Mouse (Mus musculus): ENCODE measurements around the gene Nhlrc1.
A peak's percentile ranks its signal among the peaks of the same experiment; 100 is the strongest.

The Nhlrc1 gene

GRCm38 (mm10) chr13:47014334-47015194 lies at the start of gene Nhlrc1:
Nhlrc1 (minus strand) TSS chr13:47014850.
- peak; percentile 56 to 72 for DNase-seq

GRCm38 (mm10) chr13:47063985-47064760 lies 49.5 kb upstream of the Nhlrc1 start:
- DNase-seq = no peak

GRCm38 (mm10) chr13:47062756-47063155 lies 48.1 kb upstream of the Nhlrc1 start:
- no peak for DNase-seq

- DNase-seq = no peak
These were observed 42.1 kb upstream of the Nhlrc1 start for GRCm38 (mm10) chr13:47056781-47057180.

GRCm38 (mm10) chr13:47056126-47056525 lies 41.5 kb upstream of the Nhlrc1 start:
- DNase-seq = no peak

- DNase-seq = no peak
These were observed 39.3 kb upstream of the Nhlrc1 start for GRCm38 (mm10) chr13:47053971-47054370.

- no peak for DNase-seq
These were observed 35.4 kb upstream of the Nhlrc1 start for GRCm38 (mm10) chr13:47050009-47050408.

- peak in 1 of 2 experiments; percentile 56 for DNase-seq
These were observed 33.3 kb upstream of the Nhlrc1 start for GRCm38 (mm10) chr13:47047996-47048395.

GRCm38 (mm10) chr13:47044617-47044947 lies 29.9 kb upstream of the Nhlrc1 start, which contains the start of gene Tpmt:
Tpmt (minus strand) TSS chr13:47044737.
- DNase-seq = peak in 1 of 2 experiments; percentile 46

GRCm38 (mm10) chr13:47043833-47044616 lies 29.4 kb upstream of the Nhlrc1 start:
- peak in 1 of 2 experiments; percentile 49 for DNase-seq

GRCm38 (mm10) chr13:47043030-47043680 lies 28.5 kb upstream of the Nhlrc1 start, which contains the start of gene Kdm1b:
Kdm1b (plus strand) TSS chr13:47043499.
- peak; percentile 99 to 100 for DNase-seq

GRCm38 (mm10) chr13:47042024-47042633 lies 27.5 kb upstream of the Nhlrc1 start:
- DNase-seq = peak in 1 of 2 experiments; percentile 46

- peak; percentile 30 to 69 for DNase-seq
These were observed 25.4 kb upstream of the Nhlrc1 start for GRCm38 (mm10) chr13:47040061-47040460.

- no peak for DNase-seq
These were observed 23.3 kb upstream of the Nhlrc1 start for GRCm38 (mm10) chr13:47037946-47038345.

GRCm38 (mm10) chr13:47033602-47034001 lies 19.0 kb upstream of the Nhlrc1 start:
- no peak for DNase-seq

- peak; percentile 61 to 65 for DNase-seq
These were observed 15.9 kb upstream of the Nhlrc1 start for GRCm38 (mm10) chr13:47030376-47031107.

- DNase-seq = peak in 1 of 2 experiments; percentile 35
These were observed 6.1 kb upstream of the Nhlrc1 start for GRCm38 (mm10) chr13:47020798-47021197.

GRCm38 (mm10) chr13:47019774-47020173 lies 5.1 kb upstream of the Nhlrc1 start:
- DNase-seq = peak in 1 of 2 experiments; percentile 44

GRCm38 (mm10) chr13:47017259-47017658 lies 2.6 kb upstream of the Nhlrc1 start:
- DNase-seq = peak; percentile 35 to 61

GRCm38 (mm10) chr13:47015195-47015501 lies 498 bp upstream of the Nhlrc1 start:
- DNase-seq = no peak

- DNase-seq = no peak
These were observed 910 bp downstream of the Nhlrc1 start for GRCm38 (mm10) chr13:47013740-47014139.

Measured in kidney, adult 8-10 months (tissue).